Mouse (Mus musculus) monocyte, adult 2 months (primary cell): Measurements from ENCODE around the gene Zmynd8.

Source experiments
- DNase-seq, 2 experiments: peaks; one replicate each; pipeline ENCODE4 v3.0.0; 2022; ENCODE audit warnings: low spot score in 2 of 2, low read depth in 1 of 2

Gene Zmynd8

DNA sequence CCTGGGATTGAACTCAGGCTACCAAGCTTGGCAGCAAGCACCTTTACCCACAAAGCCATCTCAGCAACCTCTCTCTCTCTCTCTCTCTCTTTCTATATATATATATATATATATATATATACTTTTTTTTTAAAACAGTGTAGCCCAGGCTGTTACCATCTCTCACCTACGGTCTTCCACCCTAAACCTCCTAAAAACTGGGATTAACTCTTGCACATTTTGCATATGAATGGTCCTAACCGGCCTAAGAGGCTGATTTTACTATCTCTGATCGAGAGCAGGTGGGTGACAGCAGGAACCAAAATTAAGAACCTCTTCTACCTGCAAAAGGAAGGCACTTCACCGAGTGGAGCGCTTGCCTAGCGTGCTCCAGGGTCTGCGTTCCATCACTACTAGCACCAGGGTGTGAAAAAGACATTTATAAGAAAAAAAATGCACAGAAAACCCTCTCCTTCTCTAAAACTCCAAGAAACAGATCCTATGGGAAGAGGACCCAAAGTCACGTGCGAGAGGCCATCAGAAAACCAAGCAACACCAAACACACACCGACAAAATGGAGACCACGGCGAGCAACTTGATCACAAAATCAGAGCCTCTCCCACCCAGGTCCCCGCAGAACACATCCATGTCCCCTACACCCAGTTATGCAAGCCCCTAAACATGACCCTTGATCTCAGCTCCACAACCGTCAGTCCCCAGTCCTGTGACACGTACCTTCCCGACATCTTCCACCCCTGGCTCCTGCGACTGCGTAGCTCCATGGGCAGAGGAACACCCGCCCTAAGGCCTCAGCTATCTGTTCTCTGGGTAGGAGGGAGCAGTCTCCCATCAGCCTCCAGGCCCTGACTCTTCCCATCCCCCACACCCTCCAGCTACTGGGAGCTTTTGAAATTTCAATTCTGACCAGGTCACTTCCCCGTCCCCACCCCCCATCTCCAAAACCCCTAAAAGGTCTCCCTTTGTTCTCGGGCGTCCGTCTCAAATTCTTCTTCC lies at the start of gene Zmynd8:
Zmynd8 (minus strand) TSS at position 815 of the 993 bp plus-strand sequence.
- DNase-seq, result no peak

DNA sequence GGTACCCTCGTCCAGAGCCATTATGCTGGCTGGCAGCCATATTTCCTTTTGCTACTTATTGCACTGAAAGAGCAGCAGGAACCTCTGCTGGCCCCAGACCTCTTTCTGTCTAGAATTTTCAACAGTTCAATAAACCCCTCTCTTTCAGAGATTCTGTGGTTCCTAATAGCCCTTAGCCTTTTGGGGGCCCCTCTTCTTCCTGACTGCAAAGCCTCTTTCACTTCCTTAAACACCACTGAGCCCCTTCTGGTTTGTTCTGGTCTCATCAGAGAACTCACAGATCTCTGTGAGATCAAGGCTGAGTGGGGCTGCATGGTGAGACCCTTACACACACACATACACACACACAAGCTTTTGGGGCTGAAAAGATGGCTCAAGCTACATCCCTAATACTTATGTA lies 49.2 kb upstream of the Zmynd8 start:
- DNase-seq, result no peak

DNA sequence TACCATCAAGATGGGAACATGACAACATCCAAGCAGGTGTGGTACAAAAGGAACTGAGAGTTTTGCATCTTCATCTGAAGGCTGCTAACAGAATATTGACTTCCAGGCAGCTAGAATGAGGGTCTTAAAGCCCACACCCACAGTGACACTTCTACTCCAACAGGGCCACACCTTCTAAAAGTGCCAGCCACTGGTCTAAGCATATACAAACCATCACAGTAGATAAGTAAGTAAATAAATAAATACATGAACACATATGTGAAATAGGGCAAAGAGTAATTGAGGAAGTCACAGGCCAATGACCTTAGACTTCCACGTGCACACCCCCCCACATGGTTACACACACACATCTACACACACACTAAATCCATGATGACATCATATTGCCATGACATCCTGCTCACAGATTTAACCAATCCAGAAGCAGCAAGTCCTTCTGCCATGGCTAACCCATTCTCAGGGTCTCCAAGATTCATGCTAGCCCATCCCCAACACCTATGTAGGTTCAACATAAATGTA lies 47.3 kb upstream of the Zmynd8 start:
- DNase-seq, result no peak

DNA sequence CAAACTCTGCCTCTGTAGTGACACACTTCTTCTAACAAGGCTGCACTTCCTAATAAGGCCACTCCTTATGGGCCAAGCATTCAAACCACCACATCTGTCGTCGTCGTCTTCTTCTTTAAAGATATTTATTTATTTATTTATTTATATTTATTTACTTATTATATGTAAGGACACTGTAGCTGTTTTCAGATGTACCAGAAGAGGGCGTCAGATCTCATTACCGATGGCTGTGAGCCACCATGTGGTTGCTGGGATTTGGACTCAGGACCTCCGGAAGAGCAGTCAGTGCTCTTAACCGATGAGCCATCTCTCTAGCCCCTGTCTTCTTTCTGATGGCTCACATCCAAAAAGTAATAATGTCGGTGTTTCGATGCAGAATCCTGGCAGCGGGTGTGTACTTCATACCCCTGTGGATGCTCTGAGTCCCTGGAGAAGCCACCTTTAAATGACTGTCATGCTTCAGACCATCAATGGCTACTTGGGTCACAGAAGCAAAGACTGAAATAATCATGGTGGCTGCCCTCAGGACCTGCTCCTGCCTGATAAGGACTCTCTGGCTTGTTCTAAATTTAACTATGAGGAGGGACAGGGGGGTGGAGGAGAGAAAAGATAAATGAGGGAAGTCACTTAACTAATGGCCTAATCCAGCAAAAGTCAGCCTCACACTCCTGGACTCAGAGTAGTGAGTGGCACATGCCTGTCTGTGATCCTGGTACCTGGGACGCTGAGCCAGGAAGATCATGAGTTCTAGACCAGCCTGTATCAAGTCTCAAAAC lies 45.9 kb upstream of the Zmynd8 start:
- no peak for DNase-seq

DNA sequence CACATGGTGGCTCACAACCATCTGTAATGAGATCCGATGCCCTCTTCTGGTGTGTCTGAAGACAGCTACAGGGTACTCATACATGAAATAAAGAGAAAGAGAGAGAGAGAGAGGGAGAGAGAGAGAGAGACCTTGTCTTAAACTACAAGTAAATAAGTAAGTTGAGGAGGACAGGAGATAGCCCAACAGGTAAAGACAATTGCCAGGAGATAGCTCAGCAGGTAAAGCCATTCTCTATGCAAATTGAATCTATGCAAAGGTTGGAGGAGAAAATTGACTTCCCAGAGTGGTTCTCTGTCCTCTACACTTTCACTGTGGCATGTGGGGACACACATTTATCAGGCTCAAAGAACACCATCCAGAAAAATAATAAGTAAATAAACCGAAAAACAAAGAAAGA lies 44.3 kb upstream of the Zmynd8 start:
- DNase-seq, result no peak

DNA sequence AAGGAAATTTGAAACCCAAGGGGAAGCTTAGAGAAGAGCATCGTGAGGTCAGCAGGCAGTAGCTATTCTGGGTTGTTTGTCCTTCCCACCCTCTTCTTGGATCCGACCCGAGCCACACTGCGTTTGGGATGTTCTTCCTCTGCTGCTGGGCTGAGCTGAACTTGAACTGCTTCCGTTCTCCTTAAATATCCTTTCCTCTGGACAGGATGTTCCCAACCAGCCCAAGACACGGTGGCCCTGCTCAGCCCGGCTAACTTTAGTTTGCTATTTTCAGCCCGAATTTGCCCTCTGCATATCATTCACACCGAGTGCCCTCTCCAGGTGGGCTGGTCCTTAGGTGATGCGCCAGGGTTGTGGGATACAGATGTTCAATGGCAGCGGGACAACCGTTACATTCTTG lies 37.3 kb upstream of the Zmynd8 start:
- no peak for DNase-seq

DNA sequence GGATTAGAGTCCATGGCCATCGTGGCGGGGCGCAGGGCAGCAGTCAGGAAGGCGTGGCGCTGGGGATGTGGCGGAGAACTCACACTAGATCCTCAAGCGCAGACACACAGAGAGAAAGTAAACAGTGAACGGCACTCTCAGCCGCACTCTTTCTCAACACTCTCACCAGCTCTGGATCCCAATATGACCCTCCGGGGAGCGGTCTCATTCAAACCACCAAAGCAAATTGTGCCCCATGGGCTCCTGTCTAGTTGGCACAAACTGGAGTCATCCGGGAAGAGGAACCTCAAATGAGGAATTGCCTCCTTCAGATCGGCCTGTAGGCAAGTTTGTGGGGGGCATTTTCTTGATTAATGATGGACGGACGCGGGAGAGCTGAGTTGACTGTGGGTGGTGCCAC lies 28.9 kb upstream of the Zmynd8 start:
- peak in 1 of 2 experiments; percentile 37 for DNase-seq

DNA sequence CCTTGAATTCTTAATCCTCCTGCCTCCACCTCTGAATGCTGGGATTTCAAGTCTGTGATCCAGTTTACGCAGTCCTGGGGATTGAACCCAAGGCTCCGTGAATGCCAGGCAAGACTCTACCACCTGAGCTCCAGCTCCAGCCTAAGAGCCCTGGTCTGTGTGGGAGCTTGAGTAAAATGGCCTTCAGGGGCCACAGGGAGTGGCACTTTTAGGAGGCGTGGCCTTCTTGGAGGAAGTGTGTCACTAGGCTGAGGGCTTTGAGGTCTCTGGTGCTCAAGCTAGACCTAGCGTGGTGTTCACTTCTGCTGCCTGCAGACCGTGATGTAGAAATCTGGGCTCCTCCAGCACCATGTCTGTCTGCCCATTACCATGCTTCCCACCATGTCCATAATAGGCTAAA lies 27.4 kb upstream of the Zmynd8 start:
- DNase-seq, result no peak

DNA sequence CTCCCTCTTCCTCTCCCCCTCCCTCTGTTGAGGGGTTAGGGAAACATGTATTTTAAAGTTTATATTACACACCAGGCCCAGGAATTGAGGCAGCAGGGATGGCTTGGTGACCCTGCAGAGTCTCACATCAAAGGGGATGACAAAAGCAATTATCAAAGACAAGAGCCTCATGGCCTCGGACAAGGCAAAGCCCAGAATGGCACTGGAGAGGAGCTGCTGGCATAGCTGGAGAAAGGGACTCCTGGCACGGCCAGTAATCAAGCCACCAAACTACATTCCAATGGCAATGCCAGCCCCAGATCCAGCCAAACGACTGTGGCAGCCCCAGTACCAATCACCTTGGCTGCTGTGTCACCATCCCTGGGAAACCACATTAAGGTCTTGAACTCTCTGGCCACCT lies 26.3 kb upstream of the Zmynd8 start:
- DNase-seq, result no peak

DNA sequence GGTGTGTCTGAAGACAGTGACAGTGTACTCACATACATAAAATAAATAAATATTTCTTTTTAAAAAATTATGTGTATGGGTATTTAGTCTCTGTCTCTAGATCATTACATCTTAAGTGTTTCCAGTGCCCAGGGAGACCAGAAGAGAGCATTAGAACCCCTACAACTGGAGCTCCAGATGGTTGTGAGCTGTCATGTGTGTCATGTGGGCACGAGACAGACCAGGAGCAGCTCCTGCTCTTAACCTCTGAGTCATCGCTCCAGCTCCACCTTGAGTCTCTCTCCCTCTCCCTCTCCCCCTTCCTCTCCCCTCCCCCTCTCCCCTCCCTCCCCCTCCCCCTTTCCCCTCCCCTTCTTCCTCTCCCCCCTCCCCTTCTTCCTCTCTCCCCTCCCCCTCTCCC lies 25.9 kb upstream of the Zmynd8 start:
- no peak for DNase-seq

DNA sequence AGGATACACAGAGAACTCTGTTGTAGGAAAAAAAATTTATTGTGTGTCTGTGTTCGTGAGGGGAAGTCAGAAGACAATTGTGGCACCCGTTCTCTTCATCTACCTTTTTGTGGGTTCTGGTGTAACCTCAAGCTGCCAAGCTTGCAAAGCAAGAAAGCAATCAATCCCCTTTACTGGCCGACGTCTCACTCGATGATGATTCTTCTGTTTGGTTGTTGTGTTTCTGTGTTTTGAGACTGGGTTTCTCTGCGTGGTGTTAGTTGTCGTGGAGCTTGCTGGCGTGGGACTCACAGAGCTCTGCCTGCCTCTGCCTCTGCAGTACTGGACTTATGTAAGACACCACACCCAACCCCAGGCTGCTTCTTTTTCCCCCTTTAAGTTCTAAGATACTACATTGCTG lies 24.9 kb upstream of the Zmynd8 start:
- no peak for DNase-seq

DNA sequence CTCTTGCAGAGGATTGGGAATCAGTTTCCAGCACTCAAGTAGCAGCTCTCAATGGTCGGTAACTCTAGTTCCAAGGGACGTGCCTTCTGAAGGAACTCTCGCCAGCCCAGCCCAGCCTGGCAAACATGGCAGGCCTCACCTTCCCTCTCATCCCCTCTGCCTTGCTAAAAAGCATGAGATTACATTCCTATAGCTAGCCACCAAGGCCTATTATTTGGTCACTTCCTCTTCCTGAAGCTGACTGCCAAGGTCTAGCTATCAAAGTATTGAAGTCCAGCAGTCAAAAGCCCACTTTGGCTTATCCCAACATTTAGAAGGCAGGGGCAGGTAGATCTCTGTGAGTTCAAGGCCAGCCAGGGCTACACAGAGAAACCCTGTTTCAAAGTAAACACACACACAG lies 24.2 kb upstream of the Zmynd8 start:
- DNase-seq, result no peak

DNA sequence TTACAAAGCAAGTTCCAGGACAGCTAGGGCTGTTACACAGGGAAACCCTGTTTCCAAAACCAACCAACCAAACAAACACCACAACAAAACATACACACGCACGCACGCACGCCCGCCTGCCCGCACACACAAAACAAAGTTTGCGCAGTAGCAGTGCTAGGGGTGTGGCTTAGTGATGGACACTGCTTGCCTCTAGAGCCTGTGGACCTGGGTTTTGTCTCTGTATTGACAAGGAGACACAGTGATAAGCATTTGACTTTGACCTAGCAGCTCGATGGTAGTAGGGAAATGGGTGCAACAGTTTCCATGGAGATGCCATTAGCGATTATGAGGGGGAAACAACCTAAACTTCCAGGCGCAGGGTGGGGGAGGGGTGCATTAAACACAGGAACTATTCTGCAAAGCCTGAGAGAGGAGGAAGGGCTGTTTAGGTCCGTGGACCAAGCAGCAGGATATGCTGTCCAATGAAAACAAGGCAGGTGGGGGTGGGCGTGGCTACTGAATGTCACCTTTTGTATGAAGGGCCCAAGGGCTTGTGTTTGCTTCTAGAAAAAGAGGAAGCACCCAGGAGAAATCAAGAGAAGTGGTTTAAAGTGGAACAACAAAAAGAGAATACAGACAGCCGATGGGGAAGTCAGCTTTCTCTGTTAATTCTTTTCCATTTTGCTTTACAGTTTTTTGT lies 23.4 kb upstream of the Zmynd8 start:
- DNase-seq, result peak in 1 of 2 experiments; percentile 38

DNA sequence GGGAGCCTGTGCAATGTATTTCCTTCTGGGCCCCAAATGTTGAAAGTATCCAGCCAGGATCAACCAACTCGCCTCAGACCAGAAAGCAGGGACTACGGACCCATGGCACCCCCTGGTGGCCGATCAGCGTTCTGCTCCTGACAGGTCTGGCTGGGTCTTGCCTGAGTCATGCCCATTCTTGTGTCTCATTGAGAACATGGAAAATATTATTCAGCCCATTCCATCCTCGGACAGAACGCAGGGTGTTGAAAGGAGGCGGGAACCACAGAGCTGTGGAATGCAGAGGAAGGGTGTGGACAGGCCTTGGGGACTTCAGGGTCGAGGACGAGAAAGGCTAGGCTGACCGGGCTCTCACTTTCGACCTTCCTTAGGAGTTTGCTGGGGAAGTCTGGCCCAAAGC lies 15.5 kb upstream of the Zmynd8 start:
- peak; percentile 65 to 79 for DNase-seq

DNA sequence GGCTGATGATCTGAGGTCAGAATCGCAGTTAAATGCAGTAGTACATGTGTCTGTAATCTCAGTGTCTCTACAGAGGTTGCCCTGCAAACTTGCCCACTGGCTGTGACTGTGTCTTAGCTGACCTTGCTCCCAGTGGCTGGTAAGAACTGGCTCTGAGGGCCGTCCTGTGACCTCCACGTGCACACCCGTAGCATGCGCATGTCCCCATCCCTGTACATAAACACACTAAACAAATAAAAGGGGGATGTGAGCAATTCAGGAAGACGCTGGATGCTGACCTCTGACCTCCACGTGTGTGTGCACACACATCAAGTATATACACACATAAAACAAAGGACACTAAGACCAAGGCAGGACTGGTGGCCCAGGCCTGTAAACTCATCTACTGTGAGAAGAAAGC lies 14.3 kb upstream of the Zmynd8 start:
- DNase-seq, result no peak

DNA sequence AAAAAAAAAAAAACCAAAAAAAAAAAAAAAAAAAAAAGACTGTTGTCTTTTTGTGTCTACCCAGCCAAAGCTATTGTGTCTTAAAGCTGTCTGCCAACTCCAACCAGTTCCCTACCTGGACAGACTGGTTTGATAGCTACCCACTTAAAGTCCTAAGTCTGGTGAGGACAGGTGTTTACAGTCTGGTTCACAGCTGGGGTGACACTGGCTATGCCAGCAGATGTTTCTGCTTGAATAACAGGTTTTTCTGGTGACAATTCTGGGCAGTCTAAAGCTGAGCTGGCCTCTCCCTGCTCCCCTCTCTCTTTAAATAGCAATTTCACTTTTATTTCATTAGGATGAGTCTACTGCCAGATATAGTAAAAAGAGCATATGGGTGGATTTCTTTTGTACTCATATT lies 10.9 kb upstream of the Zmynd8 start:
- DNase-seq, result no peak

DNA sequence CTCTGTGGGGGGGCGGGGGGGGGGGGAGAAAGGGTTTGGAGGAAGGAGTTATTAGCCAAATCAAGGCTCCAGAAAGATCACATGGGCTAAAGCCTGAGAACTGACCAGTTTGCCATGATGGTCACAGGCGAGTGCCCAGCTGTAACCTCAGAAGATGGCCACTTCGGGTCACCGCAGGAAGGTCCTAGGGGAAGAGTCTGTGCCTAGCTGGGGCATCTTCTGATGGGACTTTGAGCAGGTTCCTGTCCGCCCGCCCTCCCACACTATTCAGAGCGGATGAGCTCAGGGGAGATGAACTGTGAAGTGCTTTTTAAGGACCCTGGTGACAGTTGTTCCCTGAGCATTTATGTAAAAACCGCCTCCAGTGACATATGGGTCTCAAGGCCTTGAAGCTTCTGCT lies 8.4 kb upstream of the Zmynd8 start:
- DNase-seq, result no peak

DNA sequence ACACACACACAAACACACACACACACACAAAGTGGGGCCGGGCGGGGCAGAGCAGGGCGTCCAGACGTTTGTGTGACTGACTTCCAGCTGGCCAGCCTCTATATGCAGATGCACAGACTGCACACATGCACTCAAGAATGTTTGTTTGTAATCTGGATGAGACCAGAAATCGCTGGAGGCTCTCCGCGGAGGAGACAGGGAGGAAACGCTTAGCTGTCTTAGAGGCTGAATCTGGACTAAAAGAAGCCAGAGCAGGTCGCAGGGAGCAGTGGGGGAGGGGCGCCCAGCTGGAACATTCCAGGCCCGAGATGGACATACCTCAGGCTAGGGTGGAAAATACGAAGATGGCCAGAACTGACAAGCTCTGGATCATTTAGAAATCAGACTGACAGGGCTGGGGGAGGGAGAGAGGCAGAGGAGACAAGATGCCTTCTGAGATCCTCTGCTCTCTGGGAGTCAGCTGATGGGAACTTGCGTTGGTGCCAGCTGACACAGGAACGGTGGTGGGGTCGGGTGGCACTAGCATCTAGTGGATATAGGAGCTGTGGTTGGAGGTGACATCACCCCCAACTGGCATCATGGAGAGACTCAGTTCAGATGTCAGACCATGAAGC lies 7.6 kb upstream of the Zmynd8 start:
- DNase-seq, result no peak

DNA sequence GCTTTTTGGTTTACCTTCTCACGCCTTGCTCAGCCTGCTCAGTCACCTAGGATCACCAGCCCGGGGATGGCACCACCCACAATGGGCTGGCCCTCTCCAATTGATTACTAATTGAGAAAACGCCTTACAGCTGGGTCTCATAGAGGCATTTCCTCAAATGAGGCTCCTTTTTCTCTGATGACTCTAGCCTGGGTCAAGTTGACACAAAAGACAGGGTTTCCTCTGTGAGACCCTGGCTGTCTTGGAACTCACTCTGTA lies 2.2 kb upstream of the Zmynd8 start:
- DNase-seq, result no peak

DNA sequence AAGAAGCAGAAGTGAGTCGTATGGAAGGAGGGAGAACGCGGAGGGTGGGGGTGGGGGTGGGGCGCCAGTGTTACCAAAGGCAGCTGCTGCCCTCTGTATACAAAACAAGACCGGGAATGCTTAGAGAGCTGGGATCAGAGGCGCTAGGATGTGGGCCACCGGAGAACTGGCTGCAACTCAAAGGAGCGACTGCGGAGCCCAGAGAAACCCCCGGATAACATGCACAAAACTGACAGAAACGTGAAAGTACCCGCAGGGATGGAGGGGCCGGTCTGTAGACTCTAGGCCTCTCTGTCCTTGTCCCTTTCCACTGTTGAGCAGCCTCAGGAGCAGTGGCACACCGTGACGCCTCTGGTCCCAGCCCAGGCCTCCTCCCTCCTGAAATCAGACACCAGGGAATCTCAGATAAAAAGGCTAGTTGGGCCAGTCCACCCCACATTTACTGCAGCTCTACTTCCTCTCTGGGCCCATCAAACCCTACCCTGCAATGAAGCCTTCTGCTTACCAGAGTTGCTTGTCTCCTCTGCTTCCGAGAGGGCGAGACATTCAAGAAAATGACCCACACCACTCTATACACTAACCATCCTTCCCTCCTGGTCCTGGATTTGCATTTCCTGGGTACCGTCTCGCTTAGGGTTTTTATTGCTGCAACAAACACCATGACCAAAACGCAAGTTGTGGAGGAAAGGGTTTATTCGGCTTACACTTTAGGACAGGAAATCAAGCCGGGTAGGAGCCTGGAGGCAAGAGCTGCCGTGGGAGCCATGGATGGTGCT lies 1.7 kb upstream of the Zmynd8 start:
- no peak for DNase-seq

DNA sequence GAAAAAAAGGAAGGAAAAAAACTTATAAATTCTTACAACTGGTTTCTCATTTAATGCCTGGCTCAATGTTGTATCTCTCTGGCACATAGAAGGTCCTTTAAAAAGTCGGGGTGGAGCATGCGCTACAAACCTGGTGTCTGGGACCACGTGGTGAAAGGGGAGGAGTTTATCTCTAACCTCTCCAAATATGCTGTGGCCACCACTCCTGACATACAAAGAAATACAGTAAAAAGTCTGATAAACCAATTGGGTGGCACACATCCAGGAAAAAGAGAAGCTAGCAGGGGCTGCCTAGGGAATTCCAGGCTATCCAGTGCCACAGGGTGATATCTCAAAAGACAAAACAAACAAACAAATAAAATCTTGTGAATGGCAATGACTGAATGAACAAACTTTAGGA lies 1.1 kb upstream of the Zmynd8 start:
- DNase-seq, result no peak
